ENCODE assay signal across 8 mouse cellular contexts in the genomic region with DNA sequence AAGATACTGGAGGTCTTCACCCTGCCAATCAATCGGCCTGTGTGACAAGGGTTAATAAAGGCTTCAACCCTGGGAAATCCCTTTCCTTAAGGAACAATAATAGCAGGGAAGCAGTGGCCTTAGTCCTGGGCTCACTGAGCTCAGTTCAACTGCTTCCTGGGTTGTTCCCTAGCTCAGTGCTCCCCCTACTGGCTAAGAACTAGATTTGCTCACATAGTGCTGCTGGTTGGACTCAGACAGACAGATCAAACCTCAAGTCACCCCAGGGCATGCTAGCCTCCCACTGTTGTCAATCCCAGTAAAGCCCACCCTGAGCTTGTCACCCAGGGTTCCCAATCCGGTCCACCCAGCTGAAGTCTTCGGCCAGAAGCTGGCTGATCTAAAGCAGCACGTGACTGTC.
A peak's percentile ranks its signal among the peaks of the same experiment; 100 is the strongest.
DNase-seq lines count a peak whose midpoint lies in the region; ATAC-seq and TF ChIP-seq lines count a peak whose summit lies in the region.

No protein-coding gene starts in this region.

- DNase-seq in left cerebral cortex, adult 18-20 months (ENCODE audit: low spot score in 2 of 2) = peak; percentile 32 to 34
- no peak for DNase-seq in left cerebral cortex, adult 8-10 months (ENCODE audit: low spot score in 2 of 2)
- peak; percentile 72 for DNase-seq in adrenal gland, postnatal 14 days
- DNase-seq in embryo, embryonic 9.5 days (ENCODE audit: extremely low spot score) = peak; percentile 75
- DNase-seq in heart, postnatal 4 days = peak; percentile 49
- peak; percentile 62 for DNase-seq in limb, embryonic 11.5 days (ENCODE audit: low spot score)
- DNase-seq in midbrain, postnatal 0 days (ENCODE audit: low spot score) = peak; percentile 86
- DNase-seq in layer of hippocampus, postnatal 36 days = no peak

- H3K27ac ChIP-seq in limb, embryonic 11.5 days (replicated peaks; ENCODE audit: low read depth, low read length) = no peak overlapping the region
- no peak overlapping the region for H3K27ac ChIP-seq in midbrain, postnatal 0 days (ENCODE audit: low read depth, low read length)

- peak; percentile 89 for TF ChIP-seq CTCF in midbrain, postnatal 0 days (IDR thresholded peaks at IDR 0.05)

- H3K4me1 ChIP-seq in limb, embryonic 11.5 days (ENCODE audit: control insufficient read depth, insufficient read depth, low read length) = no peaks in the 10 kb centered on the region
- no peaks in the 10 kb centered on the region for H3K4me1 ChIP-seq in midbrain, postnatal 0 days (ENCODE audit: insufficient read depth, low read length)

- no peaks in the 10 kb centered on the region for H3K9me3 ChIP-seq in limb, embryonic 11.5 days (ENCODE audit: control insufficient read depth, low read length)
- no peaks in the 10 kb centered on the region for H3K9me3 ChIP-seq in midbrain, postnatal 0 days (ENCODE audit: low read length)

- no peak overlapping the region for H3K4me3 ChIP-seq in limb, embryonic 11.5 days (ENCODE audit: low read depth, low read length)
- H3K4me3 ChIP-seq in midbrain, postnatal 0 days (ENCODE audit: low read depth, low read length) = no peak overlapping the region

- no peak overlapping the region for H3K4me2 ChIP-seq in limb, embryonic 11.5 days (ENCODE audit: low read depth, severe bottlenecking)
- no peak overlapping the region for H3K4me2 ChIP-seq in midbrain, postnatal 0 days (ENCODE audit: low read depth, low read length, poor library complexity, severe bottlenecking)

- 38% methylated on average over 4 of the region's 4 CpGs for whole genome bisulfite sequencing in limb, embryonic 11.5 days
- WGBS in midbrain, postnatal 0 days = 31% methylated on average over 4 of the region's 4 CpGs

- ATAC-seq in limb, embryonic 11.5 days (ENCODE audit: insufficient number of reproducible peaks, low FRiP score, low TSS enrichment, low read depth) = no peak; the same call in 1 of the 2 replicates
- peak; percentile 72; the same call in 1 of the 2 replicates for ATAC-seq in midbrain, postnatal 0 days (ENCODE audit: low FRiP score)

- H3K36me3 ChIP-seq in limb, embryonic 11.5 days (ENCODE audit: control insufficient read depth, insufficient read depth, low read length) = no peaks in the 10 kb centered on the region
- no peaks in the 10 kb centered on the region for H3K36me3 ChIP-seq in midbrain, postnatal 0 days (ENCODE audit: insufficient read depth, low read length)

- H3K27me3 ChIP-seq in limb, embryonic 11.5 days (ENCODE audit: control insufficient read depth, insufficient read depth, low read length) = no peaks in the 10 kb centered on the region
- no peaks in the 10 kb centered on the region for H3K27me3 ChIP-seq in midbrain, postnatal 0 days (ENCODE audit: insufficient read depth, low read length)

- H3K9ac ChIP-seq in limb, embryonic 11.5 days (ENCODE audit: low read length) = no peak overlapping the region
- no peak overlapping the region for H3K9ac ChIP-seq in midbrain, postnatal 0 days (replicated peaks; ENCODE audit: low read length, poor library complexity, severe bottlenecking)

Comparison
In these comparisons a context has a peak if more than half of its experiments do, and no peak if none do; other contexts are left out.
1. DNase-seq: peak in left cerebral cortex, adult 18-20 months (2 of 2), adrenal gland, postnatal 14 days (single experiment), embryo, embryonic 9.5 days (single experiment), heart, postnatal 4 days (single experiment), limb, embryonic 11.5 days (single experiment) and midbrain, postnatal 0 days (single experiment); none in left cerebral cortex, adult 8-10 months (0 of 2) and layer of hippocampus, postnatal 36 days (0 of 2).